Comparison of ENCODE assay signal across 8 mouse cellular contexts in the genomic region with DNA sequence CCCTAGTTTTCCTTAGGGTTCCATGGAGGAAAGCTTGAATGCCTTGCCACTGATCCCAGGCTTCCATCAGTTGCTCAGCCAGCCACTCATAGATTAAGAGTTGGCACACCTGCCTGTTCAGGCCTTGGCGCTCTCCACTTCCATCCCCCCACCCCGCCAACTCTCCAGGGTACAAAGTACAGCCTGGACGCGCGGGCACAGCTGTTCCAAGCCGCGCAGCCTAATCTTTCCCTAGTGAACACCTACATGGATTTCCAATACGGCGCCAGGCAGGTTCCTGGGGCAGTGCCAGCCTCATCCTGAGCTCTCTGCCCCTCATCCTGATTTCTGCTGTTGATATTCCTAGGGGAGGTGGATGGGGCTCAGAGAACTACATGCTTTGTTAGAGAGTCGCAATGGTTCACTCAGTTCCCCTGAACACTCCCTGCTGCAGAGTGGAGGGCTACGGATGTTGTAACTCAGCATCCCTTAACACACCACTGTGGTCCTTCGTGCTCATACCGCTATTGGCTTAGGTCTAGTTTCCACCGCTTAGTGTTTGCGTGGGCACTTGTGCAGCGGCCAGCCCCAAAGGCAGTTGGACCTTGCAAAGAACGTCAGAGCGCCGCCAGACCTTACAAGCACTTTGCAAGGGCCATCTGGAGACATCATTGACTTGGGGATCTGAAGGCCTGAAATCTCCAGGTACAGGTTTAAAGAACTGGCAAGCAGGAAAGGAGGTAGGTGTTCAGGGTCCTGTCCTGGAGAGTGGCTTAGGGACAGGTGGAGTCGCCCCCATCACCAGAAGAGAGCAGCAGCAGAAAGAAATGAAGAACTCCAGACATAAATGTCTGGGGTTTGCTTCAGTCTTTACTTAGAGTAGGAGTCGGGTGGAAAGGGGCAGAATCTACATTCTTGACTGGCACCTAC. TPM values are rescaled to one million over a fixed set of nuclear protein-coding genes. Genes with fewer than 3 reads are reported as not detected.
DNase-seq lines count a peak whose midpoint lies in the region; ATAC-seq lines count a peak whose summit lies in the region.

TSS of gene Sstr1 (plus strand) at position 610 of the 909 bp plus-strand sequence.

- H3K27me3 ChIP-seq in forebrain, embryonic 14.5 days (replicated peaks; ENCODE audit: control insufficient read depth, insufficient read depth, low read length) = peaks cover 48% of the 10 kb centered on the region
- peaks cover 49% of the 10 kb centered on the region for H3K27me3 ChIP-seq in midbrain, embryonic 13.5 days

- peaks cover 19% of the 10 kb centered on the region for H3K4me1 ChIP-seq in forebrain, embryonic 14.5 days (ENCODE audit: control insufficient read depth, insufficient read depth, low read length)
- H3K4me1 ChIP-seq in midbrain, embryonic 13.5 days (replicated peaks) = peaks cover 35% of the 10 kb centered on the region

- no peak for ATAC-seq in forebrain, embryonic 14.5 days
- ATAC-seq in midbrain, embryonic 13.5 days = no peak

- H3K4me3 ChIP-seq in forebrain, embryonic 14.5 days (ENCODE audit: low read depth, low read length) = peak within 1 kb of the TSS; percentile 49
- peak within 1 kb of the TSS; percentile 51 for H3K4me3 ChIP-seq in midbrain, embryonic 13.5 days (replicated peaks)

- peak; percentile 22 to 40 for DNase-seq in left cerebral cortex, adult 18-20 months (ENCODE audit: low spot score in 2 of 2)
- DNase-seq in left cerebral cortex, adult 11 months (ENCODE audit: low spot score) = no peak
- DNase-seq in forebrain, embryonic 14.5 days (ENCODE audit: low spot score) = no peak
- peak; percentile 16 to 31 for DNase-seq in kidney, postnatal 36 days
- DNase-seq in testis, postnatal 14 days (ENCODE audit: low spot score) = no peak
- no peak for DNase-seq in gastrocnemius, postnatal 36 days
- no peak for DNase-seq in ovary, postnatal 14 days (ENCODE audit: low spot score)

- no peak within 1 kb of the TSS for H3K27ac ChIP-seq in forebrain, embryonic 14.5 days (ENCODE audit: low read depth, low read length)
- no peak within 1 kb of the TSS for H3K27ac ChIP-seq in midbrain, embryonic 13.5 days

- H3K4me2 ChIP-seq in forebrain, embryonic 14.5 days (ENCODE audit: low read length) = peak within 1 kb of the TSS; percentile 98
- peak within 1 kb of the TSS; percentile 86 for H3K4me2 ChIP-seq in midbrain, embryonic 13.5 days (replicated peaks)

- intact Hi-C loops in gastrocnemius, postnatal 36 days (cut with DNase I) = no loop called here

- 17% methylated on average over 21 of the region's 21 CpGs for WGBS in forebrain, embryonic 14.5 days
- WGBS in midbrain, embryonic 13.5 days = 14% methylated on average over 21 of the region's 21 CpGs

- H3K9me3 ChIP-seq in forebrain, embryonic 14.5 days (replicated peaks; ENCODE audit: control insufficient read depth, low read length) = no peaks in the 10 kb centered on the region
- H3K9me3 ChIP-seq in midbrain, embryonic 13.5 days = no peaks in the 10 kb centered on the region

- no peaks in the 10 kb centered on the region for H3K36me3 ChIP-seq in forebrain, embryonic 14.5 days (ENCODE audit: control insufficient read depth, insufficient read depth, low read length)
- H3K36me3 ChIP-seq in midbrain, embryonic 13.5 days = no peaks in the 10 kb centered on the region

- peak within 1 kb of the TSS; percentile 62 for H3K9ac ChIP-seq in forebrain, embryonic 14.5 days (ENCODE audit: low read length)
- peak within 1 kb of the TSS; percentile 56 for H3K9ac ChIP-seq in midbrain, embryonic 13.5 days (replicated peaks)

RNA-seq across cellular contexts. Expression of gene Sstr1, which starts in this region (rescaled TPM):
- 10 to 100 TPM; 26.8 to 30.7 TPM for total RNA-seq in left cerebral cortex, adult 18-20 months (2021)
- 5.8 and 8.0 TPM in 2 replicates for polyA plus RNA-seq in forebrain, embryonic 14.5 days (2014; fragmentation: Nextera tagmentation; extraction: Ambion mirVana)
- polyA plus RNA-seq in midbrain, embryonic 13.5 days (2015; fragmentation: Nextera tagmentation; extraction: Ambion mirVana) = 2.9 and 3.4 TPM in 2 replicates
- total RNA-seq in gastrocnemius, postnatal 36 days (2021) = under 1 TPM in 1 of 2 experiments, not detected in 1; 0.13 TPM

Comparison
In these comparisons a context has a peak if more than half of its experiments do, and no peak if none do; other contexts are left out.
1. RNA of gene Sstr1 (total RNA-seq): 26.8 to 30.7 TPM in left cerebral cortex, adult 18-20 months; 0.13 TPM in gastrocnemius, postnatal 36 days; every median in the first group is over 10 times any median in the second.
2. DNase-seq: peak in left cerebral cortex, adult 18-20 months (2 of 2) and kidney, postnatal 36 days (2 of 2); none in left cerebral cortex, adult 11 months (single experiment), forebrain, embryonic 14.5 days (single experiment), testis, postnatal 14 days (single experiment), gastrocnemius, postnatal 36 days (0 of 2) and ovary, postnatal 14 days (single experiment).